Mouse (Mus musculus): ENCODE results near the gene Swi5. TPM values are rescaled to one million over a fixed set of nuclear protein-coding genes. Genes with fewer than 3 reads are reported as not detected.

Swi5 gene
- total RNA-seq, 2 experiments from 2014 or later = 207 to 208 TPM

DNA sequence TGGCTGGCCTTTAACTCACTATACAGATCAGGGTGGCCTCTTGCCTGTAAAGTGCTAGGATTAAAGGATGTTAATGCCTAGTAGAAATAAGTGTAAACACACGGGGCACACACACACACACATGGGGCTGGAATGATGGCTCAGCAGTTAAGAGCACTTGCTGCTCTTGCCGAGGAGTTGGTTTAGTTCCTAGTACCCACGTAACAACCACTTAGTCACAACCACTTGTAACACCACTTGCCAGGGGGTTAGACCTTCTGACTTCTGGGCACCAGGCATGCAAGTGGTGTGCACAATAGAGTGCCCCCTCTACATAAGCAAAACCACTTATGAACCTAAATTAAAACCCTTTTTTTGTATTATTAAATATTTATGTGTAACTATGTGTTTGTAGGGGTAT lies 3.9 kb downstream of the Swi5 start:
- DNase-seq (ENCODE audit: low spot score in 2 of 2) = no peak
- intact Hi-C loops (cut with DNase I) = no loop called here

GRCm38 (mm10) chr2:32282727-32283126 lies 5.1 kb downstream of the Swi5 start:
- no peak for DNase-seq (ENCODE audit: low spot score in 2 of 2)

GRCm38 (mm10) chr2:32282289-32282688 lies 5.6 kb downstream of the Swi5 start:
- no peak for DNase-seq (ENCODE audit: low spot score in 2 of 2)
- intact Hi-C loops (cut with DNase I) = no loop called here

More at GRCm38 (mm10) chr2:32282727-32283126, 5.1 kb downstream of the Swi5 start:
- intact Hi-C loops (cut with DNase I) = no loop called here

- DNase-seq (ENCODE audit: low spot score in 2 of 2) = no peak
- intact Hi-C loops (cut with DNase I) = no loop called here
Observed at GRCm38 (mm10) chr2:32275823-32276222, 12.1 kb downstream of the Swi5 start.

DNA sequence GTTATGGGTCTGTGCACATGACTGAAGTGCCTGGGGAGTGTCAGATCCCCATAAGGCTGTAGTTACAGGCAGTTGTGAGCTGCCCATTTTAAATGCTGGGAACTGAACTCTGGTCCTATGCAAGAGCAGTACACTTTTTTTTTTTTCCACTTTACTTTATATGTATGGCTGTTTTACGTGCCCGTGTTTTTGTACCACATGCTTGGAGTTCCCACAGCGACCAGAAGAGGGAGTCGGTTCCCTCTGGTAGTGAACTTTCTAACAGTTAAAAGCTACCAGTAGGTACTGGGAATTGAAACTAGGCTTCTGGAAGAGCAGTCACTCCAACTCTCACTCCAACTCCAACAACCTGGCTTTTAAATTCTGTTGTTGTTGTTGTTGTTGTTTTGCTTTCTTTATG lies 27.2 kb downstream of the Swi5 start:
- DNase-seq (ENCODE audit: low spot score in 2 of 2) = no peak
- intact Hi-C loops (cut with DNase I) = no loop called here

DNA sequence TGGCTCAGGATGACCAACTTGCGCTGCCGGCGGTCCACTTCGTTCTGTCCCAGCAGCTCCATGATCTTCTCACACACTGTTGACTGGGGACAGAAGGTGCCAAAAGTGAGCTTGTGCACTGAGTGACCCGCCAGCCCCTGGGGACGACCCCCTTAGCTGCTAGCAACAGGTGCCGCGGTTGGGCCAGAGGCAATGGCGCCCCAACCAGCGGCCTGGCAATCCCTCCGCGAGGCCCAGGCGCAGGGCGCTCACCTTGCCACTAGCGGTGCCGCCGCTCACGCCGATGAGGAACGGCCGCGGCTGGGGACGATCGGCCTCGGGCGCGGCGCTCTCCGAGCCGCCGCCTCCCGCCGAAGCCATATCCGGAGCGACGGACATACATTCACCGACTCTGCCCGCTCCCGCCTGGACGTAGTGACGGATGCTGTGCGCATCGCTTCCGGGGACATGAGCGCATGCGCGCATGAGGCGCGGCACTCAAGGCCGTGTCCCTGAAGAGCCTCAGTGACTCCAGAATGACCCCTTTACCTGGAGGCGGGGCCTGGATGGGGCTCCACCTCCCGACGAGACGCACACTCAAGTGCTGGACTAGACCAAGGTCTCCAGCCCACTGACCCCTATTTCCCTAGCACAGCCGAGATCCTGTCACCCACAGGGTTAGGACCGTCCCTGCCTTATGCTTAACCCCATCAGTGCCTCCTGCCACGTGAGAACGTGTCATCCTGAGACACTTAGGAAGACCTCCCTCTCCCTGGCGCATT lies 28.0 kb downstream of the Swi5 start, which contains the start of gene Uck1:
Gene Uck1 (minus strand): TSS at position 503 of the 761 bp plus-strand sequence.
- intact Hi-C loops (cut with DNase I) = no loop called here
- DNase-seq (ENCODE audit: low spot score in 2 of 2) = peak; percentile 89 to 91

- intact Hi-C loops (cut with DNase I) = no loop called here
- DNase-seq (ENCODE audit: low spot score in 2 of 2) = no peak
Observed at GRCm38 (mm10) chr2:32258887-32259533, 28.9 kb downstream of the Swi5 start.

DNA sequence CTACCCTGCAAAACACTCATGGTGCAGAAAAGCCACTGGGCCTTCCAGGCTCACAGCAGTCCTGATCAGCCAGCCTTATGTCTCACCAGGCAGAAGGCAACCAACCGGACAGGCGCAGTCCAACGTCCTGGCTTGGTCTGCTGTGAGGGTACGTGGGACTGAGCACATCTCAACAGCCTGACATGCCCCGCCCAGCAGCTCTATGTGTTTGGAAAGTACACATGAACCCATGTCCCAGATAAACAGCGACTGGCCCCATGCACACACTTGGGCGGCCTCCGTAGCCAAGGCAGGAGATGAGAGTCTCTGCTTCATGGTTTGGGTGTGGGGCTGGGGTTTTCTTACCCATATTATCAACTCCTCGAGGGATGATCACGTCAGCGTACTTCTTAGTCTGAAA lies 31.6 kb downstream of the Swi5 start:
- intact Hi-C loops (cut with DNase I) = no loop called here

DNA sequence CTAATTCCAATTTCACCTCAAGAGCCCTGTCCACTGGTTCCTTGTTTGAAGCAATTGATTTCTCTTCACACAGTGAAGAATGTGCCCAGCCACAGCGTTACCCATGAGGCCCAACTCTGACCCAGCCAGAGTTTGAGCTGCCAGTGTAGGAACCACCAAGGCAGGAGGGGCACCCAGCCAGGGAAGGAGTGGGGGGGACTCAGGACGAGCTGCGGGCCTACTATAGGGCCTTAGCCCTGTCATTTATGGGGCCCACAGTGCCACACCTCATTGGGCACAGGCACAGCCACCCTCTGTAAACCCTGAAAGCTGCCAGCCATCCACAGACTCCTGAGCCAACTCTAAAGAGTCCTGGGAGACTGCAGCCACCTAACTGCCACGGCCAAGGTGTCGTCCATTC lies 33.3 kb downstream of the Swi5 start:
- no peak for DNase-seq (ENCODE audit: low spot score in 2 of 2)
- intact Hi-C loops (cut with DNase I) = no loop called here

More for the DNA sequence above, 31.6 kb downstream of the Swi5 start:
- no peak for DNase-seq (ENCODE audit: low spot score in 2 of 2)

GRCm38 (mm10) chr2:32253352-32253751 lies 34.5 kb downstream of the Swi5 start:
- intact Hi-C loops (cut with DNase I) = no loop called here

DNA sequence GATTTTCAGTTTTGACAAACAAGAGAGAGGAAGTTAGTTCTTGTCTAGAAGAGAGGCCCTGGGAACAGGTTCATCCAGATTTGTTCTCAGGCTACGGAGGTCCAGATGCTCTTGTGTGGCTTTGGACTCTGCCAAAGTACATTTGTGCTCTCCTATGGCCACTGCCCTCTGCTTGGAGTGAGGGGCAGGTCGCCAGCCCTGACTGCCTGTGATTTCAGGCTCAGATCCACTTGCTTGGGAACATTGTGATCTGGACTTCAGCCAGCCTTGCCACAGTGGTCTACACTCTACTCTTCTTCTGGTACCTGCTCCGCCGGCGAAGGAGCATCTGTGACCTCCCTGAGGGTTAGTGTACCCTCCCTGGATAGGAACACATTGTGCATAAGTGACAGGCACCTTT lies 35.2 kb downstream of the Swi5 start:
- no peak for DNase-seq (ENCODE audit: low spot score in 2 of 2)
- intact Hi-C loops (cut with DNase I) = no loop called here

More at GRCm38 (mm10) chr2:32253352-32253751, 34.5 kb downstream of the Swi5 start:
- no peak for DNase-seq (ENCODE audit: low spot score in 2 of 2)

DNA sequence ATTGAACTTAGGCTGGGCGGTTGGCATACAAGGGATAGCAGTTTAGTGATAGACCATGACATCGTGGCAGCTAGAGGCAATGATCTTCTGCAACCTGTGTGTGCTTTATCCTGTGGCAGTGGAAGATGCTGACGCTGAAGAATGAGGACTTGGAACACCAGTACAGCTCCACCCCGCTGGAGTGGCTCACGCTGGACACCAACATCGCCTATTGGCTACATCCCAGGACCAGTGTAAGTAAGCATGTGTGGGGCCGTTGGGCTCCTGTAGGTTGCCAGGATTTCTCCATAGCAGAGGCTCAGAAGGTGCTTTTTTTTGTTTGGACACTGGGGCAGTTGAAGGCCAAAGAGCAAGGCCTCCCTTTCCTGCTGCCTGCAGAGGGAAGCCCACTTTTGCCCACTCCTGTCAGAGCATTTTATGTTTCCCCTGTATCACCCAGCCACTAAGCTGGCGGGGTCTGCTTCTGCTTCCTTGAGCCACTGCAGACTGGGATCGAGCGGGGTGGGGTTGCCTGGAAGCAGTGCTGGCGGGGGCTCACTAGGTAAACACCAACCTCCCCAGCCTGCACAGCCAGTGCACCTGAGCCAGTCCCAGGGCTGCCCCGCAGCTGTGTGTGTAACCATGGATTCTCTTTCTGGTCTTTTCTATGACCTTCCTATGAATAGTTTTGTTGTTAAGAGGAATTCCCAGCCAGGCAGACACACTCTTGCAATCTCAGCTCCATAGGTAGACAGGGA lies 35.9 kb downstream of the Swi5 start:
- DNase-seq (ENCODE audit: low spot score in 2 of 2) = no peak
- intact Hi-C loops (cut with DNase I) = no loop called here

GRCm38 (mm10) chr2:32248377-32249361 lies 39.2 kb downstream of the Swi5 start:
- intact Hi-C loops (cut with DNase I) = no loop called here
- no peak for DNase-seq (ENCODE audit: low spot score in 2 of 2)

GRCm38 (mm10) chr2:32246741-32247140 lies 41.1 kb downstream of the Swi5 start:
- no peak for DNase-seq (ENCODE audit: low spot score in 2 of 2)
- intact Hi-C loops (cut with DNase I) = no loop called here

DNA sequence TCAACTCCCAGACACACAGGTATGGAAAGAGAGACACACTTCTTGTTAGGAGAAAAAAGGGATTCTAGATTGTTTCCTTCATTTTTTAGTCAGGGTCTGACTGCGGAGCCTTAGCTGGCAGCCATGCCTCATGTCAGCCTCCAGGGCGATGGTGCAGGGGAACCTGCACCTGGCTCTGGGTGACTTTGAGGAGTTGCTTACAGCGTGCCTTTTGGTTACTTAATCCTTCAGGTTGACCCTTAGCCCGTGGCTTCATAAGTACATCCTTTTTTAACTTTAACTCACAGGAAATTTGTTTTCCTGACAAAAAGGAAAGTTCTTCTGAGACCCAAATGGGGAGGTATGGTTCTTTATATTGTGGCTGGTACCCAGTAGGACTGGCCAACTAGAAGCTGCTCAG lies 44.9 kb downstream of the Swi5 start:
- no peak for DNase-seq (ENCODE audit: low spot score in 2 of 2)
- intact Hi-C loops (cut with DNase I) = no loop called here

GRCm38 (mm10) chr2:32240591-32240990 lies 47.3 kb downstream of the Swi5 start:
- intact Hi-C loops (cut with DNase I) = no loop called here
- no peak for DNase-seq (ENCODE audit: low spot score in 2 of 2)

DNA sequence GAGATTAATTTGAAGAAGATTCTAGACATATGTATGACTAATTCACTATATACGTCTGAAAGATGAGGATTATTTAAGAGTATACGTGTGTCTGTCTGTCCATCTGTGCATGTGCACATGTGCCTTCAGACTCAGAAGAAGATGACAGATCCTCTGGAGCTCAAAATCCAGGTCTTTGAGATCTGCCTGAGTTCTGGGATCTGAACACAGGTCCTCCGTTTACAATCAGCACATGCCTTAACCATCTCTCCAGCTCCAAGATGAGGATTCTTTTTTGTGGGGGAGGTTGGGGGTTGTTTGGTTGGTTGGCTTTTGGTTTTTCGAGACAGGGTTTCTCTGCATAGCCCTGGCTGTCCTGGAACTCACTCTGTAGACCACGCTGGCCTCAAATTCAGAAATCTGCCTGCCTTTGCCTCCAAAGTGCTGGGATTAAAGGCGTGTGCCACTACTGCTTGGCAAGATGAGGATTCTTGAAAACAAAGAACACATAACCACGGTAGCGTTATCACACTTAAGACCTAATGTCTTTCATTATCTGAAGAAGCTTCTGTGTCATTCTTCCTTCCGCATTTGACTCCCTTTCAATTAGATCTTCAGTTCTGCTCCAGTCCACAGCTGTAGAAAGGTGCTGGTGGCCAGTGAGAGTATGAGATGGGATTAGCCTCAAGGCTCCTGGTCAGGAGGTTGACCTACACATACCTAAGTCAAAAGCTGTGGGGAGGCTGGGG lies 49.0 kb downstream of the Swi5 start:
- intact Hi-C loops (cut with DNase I) = no loop called here
- DNase-seq (ENCODE audit: low spot score in 2 of 2) = no peak

GRCm38 (mm10) chr2:32237571-32237970 lies 50.3 kb downstream of the Swi5 start:
- DNase-seq (ENCODE audit: low spot score in 2 of 2) = no peak
- intact Hi-C loops (cut with DNase I) = no loop called here
